Mouse (Mus musculus): Measurements from ENCODE around the gene Usf2.

- TF ChIP-seq CTCF (IDR thresholded peaks at IDR 0.05; ENCODE audit: borderline replicate concordance, control insufficient read depth, extremely low read depth, insufficient read depth, low read length, poor library complexity) (no peak), POLR2A (IDR thresholded peaks at IDR 0.05; ENCODE audit: control insufficient read depth, extremely low read depth, insufficient read depth, low read length, poor library complexity) (no peak)
Observed at GRCm38 (mm10) chr7:30958109-30958865, 1.7 kb upstream of the Usf2 start.

Data from thymus, adult 2 months (tissue).